Mouse (Mus musculus): ENCODE measurements around the gene Chp2. TPM values are rescaled to one million over a fixed set of nuclear protein-coding genes. Genes with fewer than 3 reads are reported as not detected.

Chp2 gene
- polyA plus RNA-seq, 1 experiment from 2014 or later = 1.2 TPM

GRCm38 (mm10) chr7:122245976-122246375, 26.7 kb downstream of the Chp2 start:
- Histone ChIP-seq H3K9ac (ENCODE audit: low read depth, low read length) (no peak overlapping the region), H3K36me3 (ENCODE audit: control insufficient read depth, insufficient read depth, low read length) (no peaks in the 10 kb centered on the region), H3K27ac (replicated peaks; ENCODE audit: low read depth, low read length) (no peak overlapping the region), H3K27me3 (replicated peaks; ENCODE audit: control insufficient read depth, insufficient read depth, low read length) (no peaks in the 10 kb centered on the region), H3K4me2 (ENCODE audit: low read depth, low read length) (no peak overlapping the region), H3K4me1 (ENCODE audit: control insufficient read depth, insufficient read depth, low read length) (no peaks in the 10 kb centered on the region), H3K9me3 (ENCODE audit: control insufficient read depth, low read length) (no peaks in the 10 kb centered on the region), H3K4me3 (ENCODE audit: low read depth, low read length) (no peak overlapping the region)
- ATAC-seq (ENCODE audit: low read depth) (no peak), DNase-seq (ENCODE audit: low spot score) (no peak)
- WGBS = 57% methylated on average over 3 of the region's 5 CpGs

- Histone ChIP-seq H3K4me1 (ENCODE audit: control insufficient read depth, insufficient read depth, low read length) (no peaks in the 10 kb centered on the region), H3K36me3 (ENCODE audit: control insufficient read depth, insufficient read depth, low read length) (no peaks in the 10 kb centered on the region), H3K4me2 (ENCODE audit: low read depth, low read length) (no peak overlapping the region), H3K27me3 (replicated peaks; ENCODE audit: control insufficient read depth, insufficient read depth, low read length) (no peaks in the 10 kb centered on the region), H3K4me3 (ENCODE audit: low read depth, low read length) (no peak overlapping the region), H3K27ac (replicated peaks; ENCODE audit: low read depth, low read length) (no peak overlapping the region), H3K9ac (ENCODE audit: low read depth, low read length) (no peak overlapping the region), H3K9me3 (ENCODE audit: control insufficient read depth, low read length) (no peaks in the 10 kb centered on the region)
- DNase-seq (ENCODE audit: low spot score) (no peak), ATAC-seq (ENCODE audit: low read depth) (no peak)
- WGBS = 81% methylated on average over 10 of the region's 10 CpGs
Observed at GRCm38 (mm10) chr7:122247254-122247864, 28.1 kb downstream of the Chp2 start.

- no peaks in the 10 kb centered on the region for H3K27me3 ChIP-seq (replicated peaks; ENCODE audit: control insufficient read depth, insufficient read depth, low read length)
- no peak overlapping the region for H3K27ac ChIP-seq (replicated peaks; ENCODE audit: low read depth, low read length)
- H3K9me3 ChIP-seq (ENCODE audit: control insufficient read depth, low read length) = no peaks in the 10 kb centered on the region
- H3K9ac ChIP-seq (ENCODE audit: low read depth, low read length) = no peak overlapping the region
- H3K4me1 ChIP-seq (ENCODE audit: control insufficient read depth, insufficient read depth, low read length) = no peaks in the 10 kb centered on the region
- WGBS = 85% methylated on average over 9 of the region's 9 CpGs
- H3K36me3 ChIP-seq (ENCODE audit: control insufficient read depth, insufficient read depth, low read length) = no peaks in the 10 kb centered on the region
- ATAC-seq (ENCODE audit: low read depth) = no peak
- H3K4me3 ChIP-seq (ENCODE audit: low read depth, low read length) = no peak overlapping the region
- no peak for DNase-seq (ENCODE audit: low spot score)
- H3K4me2 ChIP-seq (ENCODE audit: low read depth, low read length) = no peak overlapping the region
Observed at GRCm38 (mm10) chr7:122249321-122249821, 30.1 kb downstream of the Chp2 start.

GRCm38 (mm10) chr7:122251197-122252011, 32.1 kb downstream of the Chp2 start:
- Histone ChIP-seq H3K9ac (ENCODE audit: low read depth, low read length) (no peak overlapping the region), H3K4me3 (ENCODE audit: low read depth, low read length) (no peak overlapping the region), H3K4me1 (ENCODE audit: control insufficient read depth, insufficient read depth, low read length) (no peaks in the 10 kb centered on the region), H3K4me2 (ENCODE audit: low read depth, low read length) (peak overlapping the region; percentile 28; the same call in 1 of the 2 replicates), H3K36me3 (ENCODE audit: control insufficient read depth, insufficient read depth, low read length) (no peaks in the 10 kb centered on the region), H3K9me3 (ENCODE audit: control insufficient read depth, low read length) (no peaks in the 10 kb centered on the region), H3K27me3 (replicated peaks; ENCODE audit: control insufficient read depth, insufficient read depth, low read length) (no peaks in the 10 kb centered on the region), H3K27ac (replicated peaks; ENCODE audit: low read depth, low read length) (no peak overlapping the region)
- ATAC-seq (ENCODE audit: low read depth) (peak; percentile 44; the same call in 1 of the 2 replicates), DNase-seq (ENCODE audit: low spot score) (peak; percentile 66)
- 30% methylated on average over 21 of the region's 21 CpGs for WGBS

GRCm38 (mm10) chr7:122256722-122257121, 37.4 kb downstream of the Chp2 start:
- Histone ChIP-seq H3K4me2 (ENCODE audit: low read depth, low read length) (no peak overlapping the region), H3K4me1 (ENCODE audit: control insufficient read depth, insufficient read depth, low read length) (no peaks in the 10 kb centered on the region), H3K4me3 (ENCODE audit: low read depth, low read length) (no peak overlapping the region), H3K9ac (ENCODE audit: low read depth, low read length) (no peak overlapping the region), H3K27me3 (replicated peaks; ENCODE audit: control insufficient read depth, insufficient read depth, low read length) (no peaks in the 10 kb centered on the region), H3K36me3 (ENCODE audit: control insufficient read depth, insufficient read depth, low read length) (no peaks in the 10 kb centered on the region), H3K27ac (replicated peaks; ENCODE audit: low read depth, low read length) (no peak overlapping the region), H3K9me3 (ENCODE audit: control insufficient read depth, low read length) (no peaks in the 10 kb centered on the region)
- DNase-seq (ENCODE audit: low spot score) = no peak
- no peak for ATAC-seq (ENCODE audit: low read depth)
- WGBS = 79% methylated on average over 7 of the region's 7 CpGs

- H3K27ac ChIP-seq (replicated peaks; ENCODE audit: low read depth, low read length) = no peak overlapping the region
- no peaks in the 10 kb centered on the region for H3K4me1 ChIP-seq (ENCODE audit: control insufficient read depth, insufficient read depth, low read length)
- no peaks in the 10 kb centered on the region for H3K36me3 ChIP-seq (ENCODE audit: control insufficient read depth, insufficient read depth, low read length)
- no peak for ATAC-seq (ENCODE audit: low read depth)
- no peak overlapping the region for H3K4me2 ChIP-seq (ENCODE audit: low read depth, low read length)
- H3K27me3 ChIP-seq (replicated peaks; ENCODE audit: control insufficient read depth, insufficient read depth, low read length) = no peaks in the 10 kb centered on the region
- H3K9me3 ChIP-seq (ENCODE audit: control insufficient read depth, low read length) = no peaks in the 10 kb centered on the region
- no peak overlapping the region for H3K4me3 ChIP-seq (ENCODE audit: low read depth, low read length)
- H3K9ac ChIP-seq (ENCODE audit: low read depth, low read length) = no peak overlapping the region
- DNase-seq (ENCODE audit: low spot score) = no peak
- 79% methylated on average over 4 of the region's 4 CpGs for WGBS
Observed at GRCm38 (mm10) chr7:122258521-122258920, 39.2 kb downstream of the Chp2 start.

GRCm38 (mm10) chr7:122260055-122260602, 40.8 kb downstream of the Chp2 start:
- no peak for ATAC-seq (ENCODE audit: low read depth)
- Histone ChIP-seq H3K27me3 (replicated peaks; ENCODE audit: control insufficient read depth, insufficient read depth, low read length) (no peaks in the 10 kb centered on the region), H3K4me1 (ENCODE audit: control insufficient read depth, insufficient read depth, low read length) (no peaks in the 10 kb centered on the region), H3K36me3 (ENCODE audit: control insufficient read depth, insufficient read depth, low read length) (no peaks in the 10 kb centered on the region), H3K9ac (ENCODE audit: low read depth, low read length) (no peak overlapping the region), H3K27ac (replicated peaks; ENCODE audit: low read depth, low read length) (no peak overlapping the region), H3K4me3 (ENCODE audit: low read depth, low read length) (no peak overlapping the region), H3K4me2 (ENCODE audit: low read depth, low read length) (no peak overlapping the region), H3K9me3 (ENCODE audit: control insufficient read depth, low read length) (no peaks in the 10 kb centered on the region)
- DNase-seq (ENCODE audit: low spot score) = peak; percentile 4
- 81% methylated on average over 5 of the region's 5 CpGs for WGBS

GRCm38 (mm10) chr7:122268983-122269486, 49.7 kb downstream of the Chp2 start:
- Histone ChIP-seq H3K9ac (ENCODE audit: low read depth, low read length) (no peak overlapping the region), H3K27ac (replicated peaks; ENCODE audit: low read depth, low read length) (no peak overlapping the region), H3K27me3 (replicated peaks; ENCODE audit: control insufficient read depth, insufficient read depth, low read length) (no peaks in the 10 kb centered on the region), H3K9me3 (ENCODE audit: control insufficient read depth, low read length) (no peaks in the 10 kb centered on the region), H3K36me3 (ENCODE audit: control insufficient read depth, insufficient read depth, low read length) (no peaks in the 10 kb centered on the region), H3K4me1 (ENCODE audit: control insufficient read depth, insufficient read depth, low read length) (no peaks in the 10 kb centered on the region), H3K4me2 (ENCODE audit: low read depth, low read length) (no peak overlapping the region), H3K4me3 (ENCODE audit: low read depth, low read length) (no peak overlapping the region)
- ATAC-seq (ENCODE audit: low read depth) (no peak), DNase-seq (ENCODE audit: low spot score) (no peak)
- WGBS = 77% methylated on average over 4 of the region's 4 CpGs
